Mouse (Mus musculus) kidney, adult 8-10 months (tissue): ENCODE measurements around the gene Bnip2.

Experiments used
- DNase-seq, 2 experiments: peaks; one replicate each; pipeline ENCODE4 v3.0.0; 2022

Bnip2 gene

DNA sequence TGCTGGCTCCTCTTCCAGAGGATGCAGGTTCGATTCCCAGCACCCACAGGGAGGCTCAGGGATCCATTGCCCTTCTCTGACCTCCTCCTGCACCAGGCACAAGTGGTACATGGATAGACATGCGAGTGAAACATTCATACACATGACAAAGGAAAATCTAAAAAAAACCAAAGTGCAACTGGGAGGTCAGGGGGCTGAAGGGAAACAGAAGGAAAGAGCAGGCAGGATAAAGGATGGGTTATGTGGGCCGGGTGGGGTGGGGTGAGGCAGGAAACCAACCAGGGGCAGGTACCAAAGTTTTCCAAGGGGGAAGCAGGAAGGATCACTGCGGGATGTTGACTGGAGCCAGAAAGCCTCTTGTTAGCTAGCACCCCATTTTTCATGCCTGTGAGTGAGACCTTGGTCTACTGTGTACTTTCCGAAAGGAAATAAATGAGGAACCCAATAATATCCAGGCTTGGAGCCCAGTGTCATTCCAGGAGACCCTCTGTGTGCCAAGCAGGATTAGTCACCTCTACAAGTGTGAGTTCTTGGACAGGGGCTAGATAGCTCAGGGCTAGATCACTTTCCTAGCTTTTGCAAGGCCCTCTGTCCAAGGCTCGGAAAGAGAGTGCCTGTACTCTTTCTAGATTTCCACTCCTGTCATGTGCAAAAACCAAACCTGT is 59.6 kb downstream of the Bnip2 start:
- peak in 1 of 2 experiments; percentile 24 for DNase-seq

- no peak for DNase-seq
These were observed 60.1 kb downstream of the Bnip2 start for GRCm38 (mm10) chr9:70049416-70049783.

- no peak for DNase-seq
These were observed 60.6 kb downstream of the Bnip2 start for GRCm38 (mm10) chr9:70049839-70050238.

GRCm38 (mm10) chr9:70052730-70053129 is 63.5 kb downstream of the Bnip2 start:
- DNase-seq = peak; percentile 7 to 26

DNA sequence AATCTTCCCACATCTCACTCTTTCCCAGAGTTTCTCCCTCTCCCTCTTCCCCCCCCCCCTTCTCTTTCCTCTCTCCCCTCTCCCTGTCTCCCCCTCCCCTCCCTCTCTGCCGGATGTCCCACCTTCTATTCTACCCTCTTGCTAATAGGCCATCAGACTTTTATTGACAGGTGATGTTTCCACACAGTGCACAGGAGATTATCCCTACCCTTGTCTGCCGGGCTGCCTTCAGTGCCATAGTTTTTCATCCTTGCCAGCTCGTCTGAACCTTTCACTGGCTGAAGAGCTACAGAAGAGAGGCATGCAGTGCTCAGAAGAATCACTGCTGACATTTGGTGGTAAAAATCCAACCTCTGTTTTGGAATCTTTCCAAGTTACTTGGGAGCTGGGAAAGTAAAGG is 64.1 kb downstream of the Bnip2 start:
- no peak for DNase-seq
